Mouse (Mus musculus) bone marrow macrophage, adult 2 months (primary cell): Measurements from ENCODE around the gene Gm525. TPM values are rescaled to one million over a fixed set of nuclear protein-coding genes. Genes with fewer than 3 reads are reported as not detected.
A peak's percentile ranks its signal among the peaks of the same experiment; 100 is the strongest.
"Not testable (repeated sequence)": the region's sequence is repeated elsewhere in the genome, so short reads cannot be mapped to it uniquely, and the experiment has no call there.

Source experiments
- H3K27ac ChIP-seq: 2 replicates; pipeline ENCODE4 v1.5.1; 2012; ENCODE audit warnings: low read depth, low read length; ENCODE audit not compliant: insufficient read depth
- H3K4me1 ChIP-seq: 2 replicates; pipeline ENCODE4 v1.6.1; 2012; ENCODE audit warnings: low read length; ENCODE audit not compliant: control insufficient read depth, insufficient read depth
- H3K4me3 ChIP-seq: 2 replicates; pipeline ENCODE4 v1.5.1; 2012; ENCODE audit warnings: mild to moderate bottlenecking, low read length, moderate library complexity; ENCODE audit not compliant: insufficient read depth
- CTCF ChIP-seq: IDR thresholded peaks from 2 replicates; pipeline ENCODE4 v1.5.1; 2012; ENCODE audit warnings: low read depth, mild to moderate bottlenecking, low read length, moderate library complexity
- POLR2A ChIP-seq: IDR thresholded peaks from 2 replicates; pipeline ENCODE4 v1.6.1; 2012; ENCODE audit warnings: mild to moderate bottlenecking, low read depth, low read length, borderline replicate concordance
- polyA plus RNA-seq: library from polyadenylated mRNA; stranded (reverse); fragments of >200 nt; gene quantifications from 2 replicates; pipeline ENCODE4 v1.2.4, GENCODE M21; 2012; ENCODE audit not compliant: missing spikeins, insufficient read depth, insufficient read length

The Gm525 gene
- polyA plus RNA-seq, 1 experiment = not detected

- TF ChIP-seq POLR2A = no peak
- no peak for TF ChIP-seq CTCF
- peaks cover 5% of the 10 kb centered on the region for H3K4me1 ChIP-seq
- H3K27ac ChIP-seq = no peak overlapping the region
These were observed 2.1 kb upstream of the Gm525 start for GRCm38 (mm10) chr11:89071522-89071921.

GRCm38 (mm10) chr11:89074783-89075413, 1.3 kb downstream of the Gm525 start:
- Histone ChIP-seq H3K4me1 (peaks cover 7% of the 10 kb centered on the region), H3K27ac (no peak overlapping the region), H3K4me3 (no peak overlapping the region)
- no peak for TF ChIP-seq POLR2A
- TF ChIP-seq CTCF = no peak

More at GRCm38 (mm10) chr11:89071522-89071921, 2.1 kb upstream of the Gm525 start:
- no peak overlapping the region for H3K4me3 ChIP-seq

- no peak overlapping the region for H3K4me3 ChIP-seq
- TF ChIP-seq POLR2A (no peak), CTCF (0 out of 2 replicates have a peak, but pooled peaks have one; percentile 9)
- H3K27ac ChIP-seq = peak overlapping the region; percentile 7; the same call in 1 of the 2 replicates
- H3K4me1 ChIP-seq = peaks cover 13% of the 10 kb centered on the region
These were observed 2.8 kb downstream of the Gm525 start for GRCm38 (mm10) chr11:89076370-89076821.

- H3K27ac ChIP-seq = no peak overlapping the region
- TF ChIP-seq CTCF (no peak), POLR2A (no peak)
- H3K4me3 ChIP-seq = no peak overlapping the region
- peaks cover 13% of the 10 kb centered on the region for H3K4me1 ChIP-seq
These were observed 4.0 kb downstream of the Gm525 start for GRCm38 (mm10) chr11:89077601-89078000.

GRCm38 (mm10) chr11:89078305-89078704, 4.7 kb downstream of the Gm525 start:
- TF ChIP-seq POLR2A (no peak), CTCF (no peak)
- H3K4me1 ChIP-seq = peaks cover 13% of the 10 kb centered on the region
- H3K27ac ChIP-seq = no peak overlapping the region

GRCm38 (mm10) chr11:89078996-89079680, 5.5 kb downstream of the Gm525 start:
- TF ChIP-seq POLR2A (no peak), CTCF (no peak)
- H3K27ac ChIP-seq = no peak overlapping the region
- peaks cover 13% of the 10 kb centered on the region for H3K4me1 ChIP-seq
- no peak overlapping the region for H3K4me3 ChIP-seq

More at GRCm38 (mm10) chr11:89078305-89078704, 4.7 kb downstream of the Gm525 start:
- H3K4me3 ChIP-seq = no peak overlapping the region

- not testable (repeated sequence) for H3K4me3 ChIP-seq, H3K27ac ChIP-seq, H3K4me1 ChIP-seq
These were observed 8.3 kb downstream of the Gm525 start for GRCm38 (mm10) chr11:89081906-89082305.

GRCm38 (mm10) chr11:89082691-89083090, 9.1 kb downstream of the Gm525 start:
- not testable (repeated sequence) for H3K27ac ChIP-seq, H3K4me3 ChIP-seq, H3K4me1 ChIP-seq

GRCm38 (mm10) chr11:89084601-89085000, 11.0 kb downstream of the Gm525 start:
- Histone ChIP-seq H3K4me1 (peaks cover 5% of the 10 kb centered on the region), H3K27ac (no peak overlapping the region), H3K4me3 (no peak overlapping the region)
- no peak for TF ChIP-seq CTCF
- TF ChIP-seq POLR2A = no peak

- Histone ChIP-seq H3K4me3 (no peak overlapping the region), H3K27ac (no peak overlapping the region), H3K4me1 (peaks cover 9% of the 10 kb centered on the region)
- TF ChIP-seq CTCF (no peak), POLR2A (no peak)
These were observed 12.7 kb downstream of the Gm525 start for GRCm38 (mm10) chr11:89086208-89086809.

GRCm38 (mm10) chr11:89088754-89089153, 15.1 kb downstream of the Gm525 start:
- peaks cover 23% of the 10 kb centered on the region for H3K4me1 ChIP-seq
- TF ChIP-seq CTCF = peak; percentile 12; the same call in 1 of the 2 replicates
- TF ChIP-seq POLR2A = no peak
- no peak overlapping the region for H3K4me3 ChIP-seq
- H3K27ac ChIP-seq = no peak overlapping the region

GRCm38 (mm10) chr11:89090359-89090758, 16.7 kb downstream of the Gm525 start:
- not testable (repeated sequence) for H3K27ac ChIP-seq, H3K4me3 ChIP-seq
- H3K4me1 ChIP-seq = peaks cover 25% of the 10 kb centered on the region
